Mouse (Mus musculus) activated CD4-positive, CD25-positive, alpha-beta regulatory T cell, adult 9 weeks (primary cell): ENCODE results near the gene Hsd3b1. TPM values are rescaled to one million over a fixed set of nuclear protein-coding genes. Genes with fewer than 3 reads are reported as not detected.

Source experiments
- polyA plus RNA-seq: library from polyadenylated mRNA; unstranded; fragments of 100-300 nt; shearing (Covaris generic); gene quantifications from one replicate; pipeline ENCODE4 v1.2.1, GENCODE M21; 2017

Hsd3b1 gene
- not detected for polyA plus RNA-seq

GRCm38 (mm10) chr3:98859576-98859975 lies at the start of gene Hsd3b1:
Gene Hsd3b1 (minus strand): TSS chr3:98859794.

GRCm38 (mm10) chr3:98893057-98893772 lies 33.6 kb upstream of the Hsd3b1 start, which contains the start of gene Hao2:
Gene Hao2 (minus strand): TSS chr3:98893239.

DNA sequence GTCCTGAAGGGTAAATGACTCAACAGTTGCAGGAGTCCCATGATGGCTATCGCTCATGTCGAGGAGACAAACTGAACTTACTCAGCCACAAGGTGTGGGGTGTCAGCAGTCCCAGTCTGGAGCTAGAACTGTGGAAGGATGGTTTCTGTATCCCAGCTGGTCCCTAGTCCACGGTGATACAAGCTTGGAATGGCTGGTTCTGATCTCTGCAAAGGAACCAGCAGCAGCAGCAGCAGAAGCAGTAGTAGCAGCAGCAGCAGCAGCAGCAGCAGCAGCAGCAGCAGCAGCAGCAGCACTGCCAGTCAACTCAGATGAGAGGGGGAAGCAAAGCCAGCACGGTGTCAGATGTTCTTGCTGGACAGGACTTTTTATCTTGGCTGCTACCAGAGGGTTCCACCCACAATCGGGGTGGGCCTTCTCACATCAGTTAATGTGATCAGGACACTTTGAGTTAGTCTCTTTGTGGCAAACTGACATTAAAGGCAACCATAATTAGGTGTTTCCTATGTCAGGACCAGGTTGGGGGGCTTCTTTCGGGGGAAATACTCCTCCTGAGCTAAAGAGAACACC lies 45.4 kb downstream of the Hsd3b1 start, which contains the start of gene Hsd3b6:
TSS of gene Hsd3b6 (minus strand) at position 343 of the 570 bp plus-strand sequence.

Other genes starting within 250 kb of the Hsd3b1 start
- gene Hsd3b5, start 229.5 kb downstream of the Hsd3b1 start, polyA plus RNA-seq, result not detected
- gene Hsd3b2, start 135.3 kb downstream of the Hsd3b1 start, polyA plus RNA-seq, result not detected
- not detected for gene Hsd3b3, start 96.7 kb downstream of the Hsd3b1 start, polyA plus RNA-seq
- not detected for gene Hsd3b6, start 45.4 kb downstream of the Hsd3b1 start, polyA plus RNA-seq
- gene Hao2, start 33.4 kb upstream of the Hsd3b1 start, polyA plus RNA-seq, result not detected